Mouse (Mus musculus) lung, postnatal 0 days (tissue): ENCODE measurements around the gene Muc1. TPM values are rescaled to one million over a fixed set of nuclear protein-coding genes. Genes with fewer than 3 reads are reported as not detected.

Experiments used
- ATAC-seq: fragments of 200-750 bp; cut with Nextera tagmentation; 2 replicates; pipeline ENCODE4 v1.8.0; 2017; ENCODE audit warnings: moderate library complexity
- DNase-seq: peaks from one replicate; pipeline ENCODE4 v3.0.0-alpha.2; 2016; ENCODE audit warnings: low spot score
- H3K27ac ChIP-seq: fragments of 300-500 bp; sonication (generic); 2 replicates; pipeline ENCODE4 v1.5.1; 2014; ENCODE audit warnings: antibody characterized with exemption, mild to moderate bottlenecking, low read length, mixed read lengths
- H3K27me3 ChIP-seq: fragments of 300-500 bp; sonication (generic); replicated peaks from 2 replicates; pipeline ENCODE4 v1.6.1; 2014; ENCODE audit warnings: low read length, mixed read lengths; ENCODE audit not compliant: insufficient read depth
- H3K36me3 ChIP-seq: fragments of 300-500 bp; sonication (generic); 2 replicates; pipeline ENCODE4 v1.6.1; 2014; ENCODE audit warnings: low read length, mixed read lengths; ENCODE audit not compliant: insufficient read depth
- H3K4me1 ChIP-seq: fragments of 300-500 bp; sonication (generic); 2 replicates; pipeline ENCODE4 v1.6.1; 2014; ENCODE audit warnings: antibody characterized with exemption, low read depth, low read length, mixed read lengths; ENCODE audit not compliant: insufficient read depth
- H3K4me2 ChIP-seq: fragments of 300-500 bp; sonication (generic); replicated peaks from 2 replicates; pipeline ENCODE4 v1.6.1; 2014; ENCODE audit warnings: low read depth, mild to moderate bottlenecking, low read length, moderate library complexity, mixed read lengths
- H3K4me3 ChIP-seq: fragments of 300-500 bp; sonication (generic); 2 replicates; pipeline ENCODE4 v1.5.1; 2014; ENCODE audit warnings: low read depth, low read length
- H3K9ac ChIP-seq: fragments of 300-500 bp; sonication (generic); replicated peaks from 2 replicates; pipeline ENCODE4 v1.6.1; 2014; ENCODE audit warnings: low read depth, mild to moderate bottlenecking
- H3K9me3 ChIP-seq: fragments of 300-500 bp; sonication (generic); 2 replicates; pipeline ENCODE4 v1.6.1; 2016; ENCODE audit warnings: low read length, mixed read lengths
- CTCF ChIP-seq: IDR thresholded peaks from 2 replicates; pipeline ENCODE4 v1.5.1; 2016; ENCODE audit warnings: antibody characterized with exemption, mild to moderate bottlenecking
- EP300 ChIP-seq: IDR thresholded peaks from 2 replicates; pipeline ENCODE4 v1.6.1; 2016; ENCODE audit warnings: antibody characterized with exemption, mild to moderate bottlenecking, control low read depth
- WGBS: fragments of 180-500 bp; shearing (Covaris S2); extraction: QIAGEN DNeasy Blood & Tissue Kit; methylation state at CpG from one replicate; pipeline ENCODE4 v1.1.7; 2014; 5-methylcytosine and 5-hydroxymethylcytosine counted together
- polyA plus RNA-seq: library from polyadenylated mRNA; unstranded; fragments of >200 nt; fragmentation: Nextera tagmentation; extraction: Ambion mirVana; gene quantifications from 2 replicates; pipeline ENCODE4 v1.2.1, GENCODE M21; 2015

Muc1 gene
- polyA plus RNA-seq, 1 experiment from 2014 or later = 307 TPM

DNA sequence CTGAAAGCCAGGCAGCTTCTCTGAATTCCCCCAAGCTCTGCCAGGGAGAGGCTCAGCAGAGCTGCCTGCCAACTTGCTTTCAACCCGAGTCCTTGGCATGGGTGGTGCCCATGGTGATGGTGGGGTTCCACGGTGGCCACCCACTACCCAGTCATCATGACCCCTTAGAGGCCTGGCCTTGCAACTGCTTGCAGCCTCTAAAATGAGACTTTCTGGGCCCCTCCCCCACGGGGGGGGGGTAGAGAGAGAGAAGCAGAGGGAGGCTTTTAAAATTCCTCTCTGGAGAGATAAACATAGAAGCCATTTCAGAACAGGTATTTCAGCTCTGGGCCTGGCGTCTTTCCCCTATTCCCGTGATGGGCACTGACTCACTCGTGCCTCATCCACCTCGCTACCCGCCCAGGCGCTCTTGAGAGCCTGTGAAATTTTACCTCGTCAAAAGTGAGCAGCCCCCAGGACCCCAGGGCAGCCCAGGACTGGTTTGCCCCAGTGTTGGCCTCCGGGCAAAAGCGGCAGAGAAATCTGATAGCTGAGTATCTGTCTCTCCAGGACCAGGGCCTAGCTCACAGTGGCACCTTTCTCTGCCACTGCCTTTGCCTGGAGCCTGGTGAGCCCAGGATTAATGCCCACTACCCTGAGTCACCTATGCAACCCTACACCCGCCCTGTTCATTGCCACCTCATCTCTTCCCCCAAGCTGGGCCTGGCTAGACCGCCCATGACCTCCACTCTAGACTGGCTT lies 48.6 kb downstream of the Muc1 start:
- Histone ChIP-seq H3K4me1 (peaks cover 8% of the 10 kb centered on the region; the same call in 1 of the 2 replicates), H3K9me3 (no peaks in the 10 kb centered on the region), H3K4me3 (peak overlapping the region; percentile 76), H3K4me2 (peak overlapping the region; percentile 81), H3K27me3 (no peaks in the 10 kb centered on the region), H3K27ac (peak overlapping the region; percentile 97), H3K9ac (peak overlapping the region; percentile 81), H3K36me3 (peaks cover 21% of the 10 kb centered on the region)
- peak; percentile 81 for DNase-seq
- no peak for ATAC-seq
- no peak for TF ChIP-seq EP300
- no peak for TF ChIP-seq CTCF
- WGBS = 15% methylated on average over 14 of the region's 14 CpGs

GRCm38 (mm10) chr3:89278107-89278506 lies 49.2 kb downstream of the Muc1 start:
- Histone ChIP-seq H3K27me3 (no peaks in the 10 kb centered on the region), H3K36me3 (peaks cover 17% of the 10 kb centered on the region; the same call in 1 of the 2 replicates), H3K9me3 (no peaks in the 10 kb centered on the region), H3K4me3 (peak overlapping the region; percentile 76), H3K4me1 (peaks cover 8% of the 10 kb centered on the region; the same call in 1 of the 2 replicates), H3K4me2 (peak overlapping the region; percentile 81), H3K9ac (peak overlapping the region; percentile 81), H3K27ac (peak overlapping the region; percentile 97)
- peak; percentile 85 for TF ChIP-seq EP300
- no peak for TF ChIP-seq CTCF
- ATAC-seq (peak; percentile 27), DNase-seq (peak; percentile 81)
- 40% methylated on average over 7 of the region's 7 CpGs for WGBS

DNA sequence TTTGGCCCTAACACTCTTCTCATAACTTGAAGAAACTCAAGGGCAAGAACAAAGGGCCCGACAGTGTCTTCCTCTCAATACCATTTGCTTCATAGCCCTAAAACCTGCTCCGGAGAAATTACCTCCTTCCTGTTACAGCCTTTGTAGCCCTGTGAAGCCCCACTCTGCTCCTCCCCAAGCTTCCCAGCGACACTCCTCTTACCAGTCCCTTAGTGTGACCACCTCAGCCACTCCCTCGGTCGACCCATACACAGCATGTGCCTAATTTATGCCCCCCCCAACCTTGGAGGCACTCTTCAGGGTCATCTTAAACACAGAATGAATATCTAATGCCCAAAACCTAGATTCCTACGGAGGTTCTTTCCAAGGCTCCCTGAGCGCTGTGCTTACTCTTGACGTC lies 49.8 kb downstream of the Muc1 start:
- 0 out of 2 replicates have a peak, but pooled peaks cover 12% of the 10 kb centered on the region for H3K36me3 ChIP-seq
- ATAC-seq (no peak), DNase-seq (peak; percentile 33)
- H3K27me3 ChIP-seq = no peaks in the 10 kb centered on the region
- TF ChIP-seq CTCF (no peak), EP300 (no peak)
- H3K9me3 ChIP-seq = no peaks in the 10 kb centered on the region
- 15% methylated on average over 8 of the region's 8 CpGs for WGBS
- peak overlapping the region; percentile 97 for H3K27ac ChIP-seq
- H3K4me3 ChIP-seq = peak overlapping the region; percentile 76
- H3K4me1 ChIP-seq = peaks cover 8% of the 10 kb centered on the region; the same call in 1 of the 2 replicates
- peak overlapping the region; percentile 81 for H3K4me2 ChIP-seq
- H3K9ac ChIP-seq = peak overlapping the region; percentile 81

DNA sequence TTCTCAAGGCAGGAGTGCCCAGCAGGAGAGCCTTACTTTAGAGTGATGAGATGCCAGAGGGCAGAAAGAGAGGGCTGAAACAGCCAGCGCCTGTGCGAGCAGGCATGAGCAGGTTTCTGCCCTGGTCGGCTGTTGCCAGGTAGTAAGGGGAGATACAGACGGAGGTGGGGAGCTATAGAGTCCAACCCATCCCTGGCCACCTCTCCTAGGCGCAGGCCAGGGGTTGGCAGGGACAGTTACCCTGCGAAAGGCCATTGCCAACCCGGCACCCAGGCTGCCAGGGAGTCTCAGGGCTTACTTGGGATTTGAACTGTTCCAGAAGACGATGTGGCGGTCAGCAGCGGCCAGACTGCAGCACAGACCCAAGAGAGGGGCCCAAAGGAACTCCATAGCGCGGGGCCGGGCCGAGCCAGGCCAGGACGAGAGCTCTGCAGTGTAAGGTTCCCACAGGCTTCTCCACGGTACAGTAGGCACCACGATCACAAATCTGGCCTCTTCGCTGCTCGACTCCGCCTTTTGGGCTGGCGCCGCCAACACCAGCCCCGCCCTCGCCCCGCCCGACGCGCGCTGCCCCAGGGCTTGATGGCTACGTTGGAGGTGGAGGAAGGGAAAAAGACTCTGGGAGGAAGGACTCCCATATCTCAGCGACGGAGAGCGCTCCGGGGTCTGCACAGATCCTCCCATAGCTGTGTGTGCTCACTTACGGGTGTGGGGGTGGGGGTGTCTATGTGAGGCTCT lies 50.5 kb downstream of the Muc1 start:
- Histone ChIP-seq H3K4me2 (peak overlapping the region; percentile 81), H3K27ac (peak overlapping the region; percentile 97), H3K4me3 (peak overlapping the region; percentile 76), H3K9me3 (no peaks in the 10 kb centered on the region), H3K36me3 (0 out of 2 replicates have a peak, but pooled peaks cover 12% of the 10 kb centered on the region), H3K27me3 (no peaks in the 10 kb centered on the region), H3K4me1 (peaks cover 8% of the 10 kb centered on the region; the same call in 1 of the 2 replicates), H3K9ac (peak overlapping the region; percentile 81)
- ATAC-seq = peak; percentile 80
- DNase-seq = peak; percentile 95
- WGBS = 1% methylated on average over 35 of the region's 35 CpGs
- TF ChIP-seq CTCF (no peak), EP300 (0 out of 2 replicates have a peak, but pooled peaks have one; percentile 14)

GRCm38 (mm10) chr3:89280050-89280605 lies 51.3 kb downstream of the Muc1 start:
- ATAC-seq (peak; percentile 42), DNase-seq (peak; percentile 89)
- 0 out of 2 replicates have a peak, but pooled peaks cover 11% of the 10 kb centered on the region for H3K36me3 ChIP-seq
- H3K27me3 ChIP-seq = no peaks in the 10 kb centered on the region
- peak overlapping the region; percentile 81 for H3K4me2 ChIP-seq
- WGBS = under 1% methylated on average over 29 of the region's 29 CpGs
- TF ChIP-seq EP300 = no peak
- peak; percentile 12 for TF ChIP-seq CTCF
- peak overlapping the region; percentile 97 for H3K27ac ChIP-seq
- H3K9ac ChIP-seq = peak overlapping the region; percentile 81
- peak overlapping the region; percentile 76 for H3K4me3 ChIP-seq
- H3K4me1 ChIP-seq = peaks cover 8% of the 10 kb centered on the region; the same call in 1 of the 2 replicates
- H3K9me3 ChIP-seq = no peaks in the 10 kb centered on the region
